Mouse (Mus musculus): ENCODE data around the gene Prdm10. TPM values are rescaled to one million over a fixed set of nuclear protein-coding genes. Genes with fewer than 3 reads are reported as not detected.
A peak's percentile ranks its signal among the peaks of the same experiment; 100 is the strongest.

Gene Prdm10
- polyA plus RNA-seq, 1 experiment from 2014 or later = 6.4 TPM

DNA sequence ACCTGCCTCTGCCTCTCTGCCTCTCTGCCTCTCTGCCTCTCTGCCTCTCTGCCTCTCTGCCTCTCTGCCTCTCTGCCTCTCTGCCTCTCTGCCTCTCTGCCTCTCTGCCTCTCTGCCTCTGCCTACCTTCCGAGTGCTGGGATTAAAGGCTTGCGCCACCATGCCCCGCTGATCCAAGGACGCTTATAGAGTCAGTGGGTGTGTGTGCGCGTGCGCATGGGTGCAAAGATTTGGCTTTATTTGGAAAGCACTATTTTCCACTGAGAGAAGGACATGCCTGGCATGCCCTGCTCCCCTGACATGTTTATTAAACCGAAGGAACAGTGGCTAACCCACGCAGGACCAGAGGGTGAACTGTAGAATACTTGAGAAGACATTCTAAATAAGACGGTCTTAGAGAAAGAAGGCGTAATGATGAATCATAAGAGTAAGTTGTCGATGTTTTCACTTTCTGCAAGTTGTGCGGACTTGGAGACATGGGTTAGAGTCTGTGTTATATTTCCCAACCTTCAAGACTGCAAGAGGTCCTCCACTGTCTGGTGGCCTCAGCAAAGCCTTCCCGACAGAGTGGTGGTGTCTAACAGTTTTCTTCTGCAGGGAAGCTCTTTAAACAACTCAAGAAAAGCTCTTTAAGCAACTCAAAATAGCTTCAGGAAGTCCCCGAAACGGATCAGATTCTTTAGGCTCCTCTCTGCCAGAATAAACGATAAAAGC, 104.6 kb downstream of the Prdm10 start:
- no peak overlapping the region for H3K9ac ChIP-seq (replicated peaks)
- no peak overlapping the region for H3K27ac ChIP-seq (replicated peaks)
- WGBS = 88% methylated on average over 17 of the region's 17 CpGs
- H3K27me3 ChIP-seq (replicated peaks) = no peaks in the 10 kb centered on the region
- H3K9me3 ChIP-seq (replicated peaks) = no peaks in the 10 kb centered on the region
- peaks cover 28% of the 10 kb centered on the region for H3K4me1 ChIP-seq
- peaks cover 12% of the 10 kb centered on the region; the same call in 1 of the 2 replicates for H3K36me3 ChIP-seq
- peak overlapping the region; percentile 91 for H3K4me3 ChIP-seq (replicated peaks)
- no peak for ATAC-seq (ENCODE audit: low FRiP score)
- peak overlapping the region; percentile 83 for H3K4me2 ChIP-seq

DNA sequence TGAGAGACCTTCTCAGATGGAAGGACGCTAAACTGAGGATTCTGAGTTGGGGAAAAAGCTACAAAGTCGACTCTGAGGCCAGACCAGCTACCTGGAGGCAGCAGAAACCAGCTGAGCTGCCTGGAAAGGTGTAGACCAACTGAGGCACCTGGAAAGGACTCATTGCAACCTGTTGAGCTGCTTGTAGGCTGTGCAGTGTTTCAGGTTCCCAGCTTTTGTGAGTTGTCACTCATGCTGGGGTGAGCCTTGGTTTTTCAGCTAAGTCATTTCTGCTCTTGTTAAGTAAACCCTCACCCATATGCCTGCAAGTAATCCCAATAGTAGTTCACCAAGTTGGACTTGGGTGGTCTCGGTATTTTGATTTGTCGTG, 105.1 kb downstream of the Prdm10 start:
- Histone ChIP-seq H3K27ac (replicated peaks) (peak overlapping the region; percentile 80; the same call in 1 of the 2 replicates), H3K4me2 (peak overlapping the region; percentile 83), H3K9ac (replicated peaks) (peak overlapping the region; percentile 77), H3K4me1 (peaks cover 28% of the 10 kb centered on the region), H3K27me3 (replicated peaks) (no peaks in the 10 kb centered on the region), H3K9me3 (replicated peaks) (no peaks in the 10 kb centered on the region), H3K36me3 (peaks cover 16% of the 10 kb centered on the region; the same call in 1 of the 2 replicates), H3K4me3 (replicated peaks) (peak overlapping the region; percentile 91)
- WGBS = 21% methylated on average over 4 of the region's 4 CpGs
- peak; percentile 36; the same call in 1 of the 2 replicates for ATAC-seq (ENCODE audit: low FRiP score)

DNA sequence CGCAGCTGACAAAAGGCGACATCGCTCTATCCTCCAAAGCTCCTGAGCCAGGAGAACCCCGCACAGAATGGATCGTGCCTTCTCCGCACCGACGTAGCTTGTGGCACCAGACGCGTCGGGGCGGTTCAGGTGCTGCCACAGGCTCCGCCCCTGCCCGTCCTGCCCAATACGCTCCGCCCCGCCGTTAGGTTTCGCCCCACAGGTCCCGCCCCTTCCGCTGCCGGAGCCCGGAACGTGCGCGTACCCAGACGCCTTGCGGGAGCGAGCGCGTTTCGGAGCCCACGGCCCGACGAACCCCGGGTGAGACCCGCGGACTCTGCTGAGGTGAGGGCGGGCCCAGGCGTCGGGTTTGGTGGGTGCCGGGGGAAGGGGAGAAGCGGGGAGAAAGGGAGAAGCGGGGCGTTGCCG, 105.6 kb downstream of the Prdm10 start, which contains the start of gene Nfrkb:
Nfrkb (plus strand) TSS at position 246 of the 408 bp plus-strand sequence.
- peak; percentile 98 for ATAC-seq (ENCODE audit: low FRiP score)
- Histone ChIP-seq H3K27ac (replicated peaks) (peak within 1 kb of the TSS; percentile 80), H3K4me1 (peaks cover 28% of the 10 kb centered on the region), H3K4me3 (replicated peaks) (peak within 1 kb of the TSS; percentile 91), H3K4me2 (peak within 1 kb of the TSS; percentile 83), H3K9ac (replicated peaks) (peak within 1 kb of the TSS; percentile 77), H3K9me3 (replicated peaks) (no peaks in the 10 kb centered on the region), H3K36me3 (peaks cover 19% of the 10 kb centered on the region), H3K27me3 (replicated peaks) (no peaks in the 10 kb centered on the region)
- WGBS = under 1% methylated on average over 45 of the region's 46 CpGs

DNA sequence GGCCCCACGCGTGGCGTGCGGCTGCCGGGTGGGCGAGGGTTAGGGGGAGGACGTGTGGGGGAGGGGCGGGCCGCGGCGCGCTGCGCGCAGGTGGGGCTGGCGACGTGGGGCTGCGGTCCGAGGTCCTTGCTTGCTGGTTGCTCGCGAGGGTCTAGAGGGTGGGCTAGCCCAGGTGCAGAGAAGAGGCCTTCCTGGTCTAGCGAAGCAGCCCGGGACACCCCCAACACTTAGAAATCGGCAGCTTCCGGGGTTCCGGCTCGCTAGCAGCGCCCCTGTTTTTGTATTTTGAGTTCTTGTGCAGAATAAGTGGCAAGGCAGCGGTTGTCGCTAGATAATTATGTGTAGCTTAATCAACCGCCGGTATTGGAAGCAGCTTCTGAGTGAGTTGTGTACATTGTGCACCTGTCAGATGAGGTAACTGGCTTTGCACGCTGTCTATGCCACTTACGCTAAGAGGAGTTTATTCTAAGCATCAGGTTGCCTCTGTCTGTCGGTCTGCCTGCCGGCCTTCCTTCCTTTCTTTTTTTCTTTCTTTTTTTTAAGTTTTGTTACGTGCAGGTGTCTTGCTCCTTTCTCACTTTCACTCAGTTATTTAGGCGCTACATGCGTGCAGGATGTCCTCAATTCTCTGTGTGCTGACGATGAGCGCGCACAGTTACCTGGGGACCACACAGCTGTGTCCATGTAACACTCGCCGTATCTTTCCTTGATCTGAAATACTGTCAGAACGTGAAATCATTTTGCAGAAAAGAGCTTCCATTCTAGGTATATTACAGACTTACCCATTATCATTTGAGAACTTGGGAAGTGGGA, 106.2 kb downstream of the Prdm10 start:
- Histone ChIP-seq H3K4me2 (peak overlapping the region; percentile 83), H3K36me3 (peaks cover 25% of the 10 kb centered on the region), H3K27ac (replicated peaks) (peak overlapping the region; percentile 80), H3K4me3 (replicated peaks) (peak overlapping the region; percentile 91), H3K27me3 (replicated peaks) (no peaks in the 10 kb centered on the region), H3K9ac (replicated peaks) (peak overlapping the region; percentile 77), H3K4me1 (peaks cover 28% of the 10 kb centered on the region), H3K9me3 (replicated peaks) (no peaks in the 10 kb centered on the region)
- ATAC-seq (ENCODE audit: low FRiP score) = peak; percentile 84
- 10% methylated on average over 34 of the region's 44 CpGs for WGBS

DNA sequence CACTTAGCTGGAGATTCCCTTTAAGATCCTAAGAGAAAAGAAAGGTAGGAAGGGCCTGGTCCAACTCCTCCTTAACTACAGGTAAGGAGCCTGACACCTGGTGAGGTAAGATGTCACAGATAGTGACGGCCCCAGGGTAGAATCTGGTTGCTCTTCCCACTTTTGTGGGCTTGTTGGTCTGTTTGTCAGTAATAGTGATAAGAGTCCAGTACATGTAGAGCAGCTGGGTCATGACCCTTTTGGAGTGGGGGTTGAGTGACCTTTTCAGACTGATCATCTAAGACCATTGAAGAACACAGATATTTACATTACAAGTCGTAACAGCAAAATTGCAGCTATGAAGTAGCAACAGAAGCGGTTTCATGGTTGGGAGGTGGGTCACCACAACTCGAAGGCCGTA, 106.9 kb downstream of the Prdm10 start:
- no peaks in the 10 kb centered on the region for H3K27me3 ChIP-seq (replicated peaks)
- peaks cover 28% of the 10 kb centered on the region for H3K4me1 ChIP-seq
- peak overlapping the region; percentile 83 for H3K4me2 ChIP-seq
- no peak overlapping the region for H3K27ac ChIP-seq (replicated peaks)
- H3K4me3 ChIP-seq (replicated peaks) = peak overlapping the region; percentile 91
- no peak for ATAC-seq (ENCODE audit: low FRiP score)
- 93% methylated on average over 5 of the region's 5 CpGs for WGBS
- H3K9me3 ChIP-seq (replicated peaks) = no peaks in the 10 kb centered on the region
- H3K36me3 ChIP-seq = peaks cover 31% of the 10 kb centered on the region
- no peak overlapping the region for H3K9ac ChIP-seq (replicated peaks)

DNA sequence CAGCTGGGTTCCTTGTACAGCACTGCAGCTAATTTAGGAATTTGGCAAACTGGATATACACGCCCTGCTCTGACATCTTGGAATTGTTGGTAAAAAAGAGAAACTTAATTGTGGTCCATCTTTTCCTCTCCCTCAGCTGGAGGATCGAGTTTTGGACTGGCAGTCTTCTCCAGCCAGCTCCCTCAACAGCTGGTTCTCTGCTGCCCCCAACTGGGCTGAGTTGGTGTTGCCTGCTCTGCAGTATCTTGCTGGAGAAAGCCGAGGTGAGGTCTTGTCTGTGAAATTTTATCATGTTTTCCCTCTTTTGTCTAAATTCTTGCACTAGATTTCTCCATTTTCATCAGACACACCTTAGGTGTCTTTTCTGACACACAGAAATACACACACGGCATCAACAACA, 120.1 kb downstream of the Prdm10 start:
- no peak overlapping the region for H3K4me2 ChIP-seq
- H3K9me3 ChIP-seq (replicated peaks) = no peaks in the 10 kb centered on the region
- H3K36me3 ChIP-seq = peaks cover 93% of the 10 kb centered on the region
- H3K27me3 ChIP-seq (replicated peaks) = no peaks in the 10 kb centered on the region
- no peaks in the 10 kb centered on the region for H3K4me1 ChIP-seq
- ATAC-seq (ENCODE audit: low FRiP score) = no peak
- H3K4me3 ChIP-seq (replicated peaks) = no peak overlapping the region
- no peak overlapping the region for H3K9ac ChIP-seq (replicated peaks)
- WGBS = 57% methylated on average over 4 of the region's 4 CpGs
- H3K27ac ChIP-seq (replicated peaks) = no peak overlapping the region

DNA sequence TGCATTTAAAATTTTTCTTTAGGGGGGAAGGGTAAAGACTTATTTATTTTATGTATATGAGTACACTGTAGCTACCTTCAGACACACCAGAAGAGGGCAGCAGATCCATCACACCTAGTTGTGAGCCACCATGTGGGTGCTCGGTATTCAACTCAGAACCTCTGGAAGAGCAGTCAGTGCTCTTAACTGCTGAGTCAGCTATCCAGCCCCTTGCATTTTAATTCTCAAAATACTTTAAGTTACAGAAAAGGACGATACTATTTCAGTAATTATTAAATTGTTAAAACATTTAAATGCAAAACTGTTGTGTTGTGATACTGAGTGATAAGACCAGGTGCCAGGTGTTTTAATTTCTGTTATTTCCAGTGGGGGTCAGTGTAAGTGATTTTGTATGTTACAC, 124.0 kb downstream of the Prdm10 start:
- WGBS = 87% methylated on average over 2 of the region's 2 CpGs
- no peak overlapping the region for H3K27ac ChIP-seq (replicated peaks)
- ATAC-seq (ENCODE audit: low FRiP score) = no peak
- H3K4me3 ChIP-seq (replicated peaks) = no peak overlapping the region
- no peak overlapping the region for H3K9ac ChIP-seq (replicated peaks)
- no peak overlapping the region for H3K4me2 ChIP-seq
- peaks cover 87% of the 10 kb centered on the region for H3K36me3 ChIP-seq
- no peaks in the 10 kb centered on the region for H3K9me3 ChIP-seq (replicated peaks)
- no peaks in the 10 kb centered on the region for H3K4me1 ChIP-seq
- no peaks in the 10 kb centered on the region for H3K27me3 ChIP-seq (replicated peaks)

DNA sequence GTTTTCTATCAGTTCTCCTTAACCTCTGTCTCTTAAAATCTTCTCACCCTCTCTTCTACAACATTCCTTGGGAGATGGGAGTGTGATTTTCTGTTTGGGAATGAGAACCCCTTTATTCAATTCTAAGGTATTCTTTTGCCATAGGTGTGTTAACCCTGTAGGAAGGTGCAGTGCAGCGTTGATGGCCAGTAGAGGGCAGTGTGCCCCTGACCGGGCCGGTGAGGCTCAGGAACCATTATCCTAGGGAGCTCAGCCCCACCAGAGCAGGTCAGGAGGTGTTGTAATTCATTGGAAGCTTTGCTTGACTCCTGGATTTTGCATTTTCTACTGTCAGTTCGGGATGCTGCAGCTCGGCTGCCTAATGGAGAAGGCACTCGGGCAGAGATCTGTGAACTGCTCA, 124.9 kb downstream of the Prdm10 start:
- H3K9ac ChIP-seq (replicated peaks) = no peak overlapping the region
- 71% methylated on average over 6 of the region's 6 CpGs for WGBS
- H3K27me3 ChIP-seq (replicated peaks) = no peaks in the 10 kb centered on the region
- ATAC-seq (ENCODE audit: low FRiP score) = no peak
- no peak overlapping the region for H3K4me2 ChIP-seq
- peaks cover 87% of the 10 kb centered on the region for H3K36me3 ChIP-seq
- no peak overlapping the region for H3K4me3 ChIP-seq (replicated peaks)
- no peaks in the 10 kb centered on the region for H3K4me1 ChIP-seq
- H3K9me3 ChIP-seq (replicated peaks) = no peaks in the 10 kb centered on the region
- H3K27ac ChIP-seq (replicated peaks) = no peak overlapping the region

DNA sequence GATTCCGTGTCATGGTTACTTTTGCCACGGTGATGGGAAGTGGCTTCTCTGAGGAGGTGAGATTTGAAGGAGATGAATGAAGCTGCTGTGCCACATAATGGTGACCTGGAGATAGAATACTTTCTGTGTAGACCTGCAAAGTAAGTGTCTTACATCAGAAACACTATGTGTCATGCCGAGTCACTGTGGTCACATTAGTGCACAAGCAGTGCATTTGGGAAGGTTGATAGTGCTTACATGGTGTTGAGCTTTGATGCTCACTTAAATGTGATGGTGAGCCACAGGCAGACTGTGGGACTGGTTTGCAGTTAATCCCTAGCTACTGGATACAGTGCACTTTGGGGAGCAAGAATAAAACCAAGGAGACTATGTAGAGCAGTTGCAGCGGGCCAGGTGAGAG, 131.8 kb downstream of the Prdm10 start:
- H3K27me3 ChIP-seq (replicated peaks) = no peaks in the 10 kb centered on the region
- WGBS = 93% methylated on average over 4 of the region's 4 CpGs
- no peak overlapping the region for H3K4me2 ChIP-seq
- peaks cover 89% of the 10 kb centered on the region for H3K36me3 ChIP-seq
- no peak overlapping the region for H3K27ac ChIP-seq (replicated peaks)
- H3K9me3 ChIP-seq (replicated peaks) = no peaks in the 10 kb centered on the region
- no peak overlapping the region for H3K9ac ChIP-seq (replicated peaks)
- H3K4me3 ChIP-seq (replicated peaks) = no peak overlapping the region
- no peak for ATAC-seq (ENCODE audit: low FRiP score)
- H3K4me1 ChIP-seq = no peaks in the 10 kb centered on the region

DNA sequence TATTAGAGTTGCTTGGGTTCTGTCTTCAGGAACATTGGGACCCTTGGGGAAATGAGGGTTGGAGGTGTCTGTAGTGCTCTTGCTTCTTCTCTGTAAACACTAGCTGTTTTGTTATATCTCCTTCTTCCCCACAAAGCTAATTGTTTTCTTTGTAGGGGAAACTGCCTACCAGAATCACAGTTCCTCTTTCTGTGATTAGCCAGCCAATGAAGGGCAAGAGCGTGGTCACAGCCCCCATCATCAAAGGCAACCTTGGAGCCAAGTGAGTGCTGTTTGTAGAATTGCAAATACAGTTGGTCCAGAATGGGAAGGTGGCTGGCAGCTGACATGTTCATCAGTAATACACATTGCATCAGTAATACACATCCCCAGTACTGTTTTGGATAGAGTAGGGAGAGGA, 138.5 kb downstream of the Prdm10 start:
- Histone ChIP-seq H3K36me3 (peaks cover 85% of the 10 kb centered on the region), H3K4me2 (no peak overlapping the region), H3K27me3 (replicated peaks) (no peaks in the 10 kb centered on the region), H3K9me3 (replicated peaks) (no peaks in the 10 kb centered on the region), H3K4me1 (no peaks in the 10 kb centered on the region), H3K9ac (replicated peaks) (no peak overlapping the region), H3K27ac (replicated peaks) (no peak overlapping the region), H3K4me3 (replicated peaks) (no peak overlapping the region)
- WGBS = 91% methylated on average over 1 of the region's 1 CpGs
- no peak for ATAC-seq (ENCODE audit: low FRiP score)

DNA sequence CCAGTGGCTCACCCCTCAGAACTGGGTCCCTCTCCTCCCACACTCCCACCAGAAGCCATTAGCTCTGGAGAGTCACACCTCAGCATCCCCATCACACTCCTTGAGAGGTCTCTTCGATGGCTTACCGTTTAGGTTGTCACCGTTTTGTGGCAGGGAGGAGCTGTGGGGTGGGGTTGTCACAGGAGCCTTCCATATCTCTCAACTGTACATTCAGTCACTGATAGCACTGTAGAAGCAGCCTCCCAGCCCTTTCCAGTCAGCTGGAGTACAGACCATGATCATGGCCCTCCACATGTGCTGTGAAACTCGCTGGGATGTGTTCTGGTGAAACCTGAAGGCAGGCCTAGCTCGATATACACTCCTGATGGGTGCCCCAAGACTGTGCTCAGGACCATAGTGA, 141.8 kb downstream of the Prdm10 start:
- Histone ChIP-seq H3K4me2 (no peak overlapping the region), H3K9me3 (replicated peaks) (no peaks in the 10 kb centered on the region), H3K9ac (replicated peaks) (no peak overlapping the region), H3K36me3 (peaks cover 64% of the 10 kb centered on the region), H3K4me1 (no peaks in the 10 kb centered on the region), H3K27ac (replicated peaks) (no peak overlapping the region), H3K27me3 (replicated peaks) (no peaks in the 10 kb centered on the region), H3K4me3 (replicated peaks) (no peak overlapping the region)
- 92% methylated on average over 5 of the region's 5 CpGs for WGBS
- ATAC-seq (ENCODE audit: low FRiP score) = no peak

DNA sequence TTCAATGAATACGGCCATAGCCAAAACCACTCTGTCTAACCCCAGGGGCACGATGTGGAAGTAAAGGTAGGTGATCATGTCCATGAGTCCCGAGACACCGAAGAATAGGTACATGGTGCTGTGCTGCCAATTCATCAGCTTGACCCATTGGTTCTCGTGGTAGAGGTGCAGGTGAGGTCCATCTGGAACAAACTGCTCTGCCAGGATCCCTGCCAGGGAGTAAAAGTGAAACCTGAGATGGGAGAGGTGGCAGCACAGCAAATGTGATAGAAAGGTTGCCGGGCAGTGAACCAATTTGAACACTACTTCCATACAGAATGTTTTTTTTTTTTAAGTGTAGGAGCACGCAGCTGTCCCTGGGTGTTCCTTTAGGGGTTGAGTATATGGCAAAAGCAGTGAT, 148.6 kb downstream of the Prdm10 start:
- Histone ChIP-seq H3K27ac (replicated peaks) (no peak overlapping the region), H3K27me3 (replicated peaks) (no peaks in the 10 kb centered on the region), H3K9ac (replicated peaks) (no peak overlapping the region), H3K4me3 (replicated peaks) (no peak overlapping the region), H3K36me3 (0 out of 2 replicates have a peak, but pooled peaks cover 6% of the 10 kb centered on the region), H3K4me2 (no peak overlapping the region), H3K9me3 (replicated peaks) (no peaks in the 10 kb centered on the region), H3K4me1 (no peaks in the 10 kb centered on the region)
- 91% methylated on average over 7 of the region's 7 CpGs for WGBS
- no peak for ATAC-seq (ENCODE audit: low FRiP score)

All from neural tube, embryonic 15.5 days (tissue).